Mouse (Mus musculus): ENCODE data around the gene Vmn1r75.

Vmn1r75 gene

GRCm38 (mm10) chr7:11874330-11874729 lies at the start of gene Vmn1r75:
Vmn1r75 (plus strand) TSS chr7:11874630.
- no peak for DNase-seq

GRCm38 (mm10) chr7:11833680-11834079 lies 40.8 kb upstream of the Vmn1r75 start, which contains the start of gene Vmn1r74:
Vmn1r74 (plus strand) TSS chr7:11833980.
- DNase-seq, result no peak
